Mouse (Mus musculus): ENCODE measurements around the gene Tmem56. TPM values are rescaled to one million over a fixed set of nuclear protein-coding genes. Genes with fewer than 3 reads are reported as not detected.

The Tmem56 gene
- polyA plus RNA-seq, 2 experiments from 2014 or later = not detected

GRCm38 (mm10) chr3:121277009-121277408 is 5.9 kb downstream of the Tmem56 start:
- no peak for ATAC-seq

- no peak for ATAC-seq
Observed at GRCm38 (mm10) chr3:121274010-121274409, 8.9 kb downstream of the Tmem56 start.

- no peak for ATAC-seq
Observed at GRCm38 (mm10) chr3:121272577-121272976, 10.3 kb downstream of the Tmem56 start.

GRCm38 (mm10) chr3:121267283-121267682 is 15.6 kb downstream of the Tmem56 start:
- ATAC-seq = no peak

DNA sequence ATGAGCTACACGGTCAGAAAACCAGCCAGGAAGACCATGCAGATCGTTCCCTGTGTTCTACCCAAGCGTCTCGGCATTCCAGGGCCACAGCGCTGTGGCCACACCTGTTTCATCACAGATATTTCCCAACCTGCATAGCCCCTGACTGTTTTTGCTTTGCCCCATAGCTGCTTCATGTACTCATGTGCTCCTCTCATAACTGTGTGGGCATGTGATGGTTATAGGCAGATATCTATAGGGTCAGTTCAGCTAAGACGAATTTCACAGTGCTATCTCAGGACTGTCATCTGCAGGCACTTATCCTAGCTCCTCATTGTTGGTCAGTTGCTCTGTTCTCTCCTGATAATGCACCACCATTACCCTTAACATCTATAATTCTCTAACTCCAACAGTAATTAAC is 18.7 kb downstream of the Tmem56 start:
- ATAC-seq = no peak

DNA sequence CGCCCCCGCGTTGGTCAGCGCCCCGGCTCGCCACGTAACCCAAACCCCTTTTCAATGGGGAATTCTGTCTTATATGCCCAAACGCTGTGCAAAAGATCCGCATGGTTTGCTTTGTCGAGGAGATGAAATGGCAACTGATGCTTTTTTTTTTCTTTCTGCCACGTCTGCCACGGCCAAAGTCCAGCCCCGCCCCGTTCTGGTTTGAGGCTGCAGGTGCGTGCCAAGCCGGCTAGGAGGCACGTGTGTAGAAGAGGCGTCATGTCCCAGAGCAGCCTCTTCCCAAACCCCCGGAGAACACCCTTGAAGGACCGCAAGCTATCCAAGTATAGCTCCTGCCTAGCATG is 19.7 kb downstream of the Tmem56 start:
- no peak for ATAC-seq

- peak; percentile 49 for ATAC-seq
Observed at GRCm38 (mm10) chr3:121262521-121263204, 20.2 kb downstream of the Tmem56 start.

GRCm38 (mm10) chr3:121261939-121262520 is 20.9 kb downstream of the Tmem56 start:
- ATAC-seq = no peak

DNA sequence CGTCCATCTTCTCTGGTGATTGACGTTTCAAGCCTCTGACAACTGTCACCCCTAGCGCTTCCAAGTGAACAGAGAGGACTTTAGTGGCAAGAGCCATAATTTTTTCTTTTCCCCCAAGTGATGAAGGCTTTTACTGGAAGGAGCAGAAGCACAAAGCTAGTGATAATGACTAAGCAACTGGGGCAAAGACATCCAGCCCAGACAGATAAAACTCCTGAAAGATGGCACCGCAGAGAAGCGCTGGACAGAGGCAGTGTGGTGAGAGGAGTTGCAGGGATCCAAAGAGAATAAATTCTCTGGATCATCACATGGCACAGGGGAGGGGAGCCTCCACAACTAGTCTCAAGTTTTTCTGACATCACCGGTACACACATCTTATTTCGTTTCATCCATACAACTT is 21.6 kb downstream of the Tmem56 start:
- no peak for ATAC-seq

GRCm38 (mm10) chr3:121260831-121261230 is 22.1 kb downstream of the Tmem56 start:
- ATAC-seq = no peak

GRCm38 (mm10) chr3:121260041-121260440 is 22.9 kb downstream of the Tmem56 start:
- no peak for ATAC-seq

- no peak for ATAC-seq
Observed at GRCm38 (mm10) chr3:121258521-121259478, 24.1 kb downstream of the Tmem56 start.

GRCm38 (mm10) chr3:121257418-121257817 is 25.5 kb downstream of the Tmem56 start:
- ATAC-seq = no peak

GRCm38 (mm10) chr3:121256131-121256530 is 26.8 kb downstream of the Tmem56 start:
- ATAC-seq = no peak

DNA sequence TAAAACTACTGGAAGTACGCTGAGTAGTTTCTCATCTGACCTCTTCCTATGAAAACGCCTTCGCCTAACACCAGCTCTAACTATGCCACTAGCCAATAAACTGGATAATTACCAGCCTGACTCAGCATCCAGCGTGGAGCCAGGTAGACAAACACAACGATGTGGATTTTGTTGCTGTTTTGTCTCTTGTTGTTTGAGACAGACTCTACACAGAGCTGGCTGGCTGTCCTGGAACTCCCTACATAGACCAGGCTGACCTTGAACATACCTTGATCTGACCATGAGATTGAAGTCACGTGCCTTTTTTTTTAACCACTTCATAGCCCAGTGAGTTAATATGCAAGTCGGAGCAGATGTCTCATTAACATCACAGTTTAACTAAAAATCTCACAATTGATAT is 27.4 kb downstream of the Tmem56 start:
- no peak for ATAC-seq

GRCm38 (mm10) chr3:121250576-121251433 is 32.1 kb downstream of the Tmem56 start:
- ATAC-seq = no peak

GRCm38 (mm10) chr3:121250048-121250447 is 32.9 kb downstream of the Tmem56 start:
- no peak for ATAC-seq

GRCm38 (mm10) chr3:121242941-121243340 is 40.0 kb downstream of the Tmem56 start:
- no peak for ATAC-seq

GRCm38 (mm10) chr3:121242111-121242936 is 40.6 kb downstream of the Tmem56 start:
- no peak for ATAC-seq

DNA sequence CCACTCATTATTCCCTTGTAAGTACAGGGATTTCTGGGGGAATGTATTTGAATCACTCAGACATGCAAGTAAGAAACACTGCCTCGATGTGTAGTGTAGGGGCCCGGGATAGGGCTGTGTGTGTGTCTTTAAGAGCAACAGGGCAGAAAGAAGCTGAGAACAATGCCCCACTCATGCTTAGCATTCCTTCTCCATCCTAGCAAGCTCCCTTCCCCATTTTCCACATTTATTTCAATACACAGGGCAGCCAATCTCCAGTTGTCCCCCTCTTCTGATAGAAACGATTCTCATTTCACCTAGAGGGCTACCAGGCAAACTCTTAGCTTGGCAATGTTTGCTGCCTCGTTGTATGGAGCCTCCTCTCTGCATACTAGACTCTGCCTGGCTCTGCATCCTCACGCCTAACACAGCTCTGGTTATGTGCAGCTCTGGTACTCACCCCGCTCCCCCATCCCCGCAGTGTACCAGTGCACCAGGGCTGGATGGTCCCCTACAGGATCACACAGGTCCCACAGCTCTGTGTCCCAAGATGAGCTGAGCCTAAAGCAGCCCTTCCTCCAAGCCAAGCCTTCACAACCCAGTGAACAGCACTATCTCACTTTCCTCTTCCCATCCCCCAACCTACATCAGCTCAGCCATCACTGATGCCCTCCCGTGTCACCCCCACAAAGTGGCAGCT is 42.4 kb downstream of the Tmem56 start:
- no peak for ATAC-seq

- ATAC-seq = no peak
Observed at GRCm38 (mm10) chr3:121239096-121239495, 43.8 kb downstream of the Tmem56 start.

All from CD4-positive, CD25-positive, alpha-beta regulatory T cell, adult 4 months (primary cell).